Mouse (Mus musculus) thymus, postnatal 25 days (tissue): ENCODE measurements around the gene Rnf41.

Source experiments
- DNase-seq: peaks from one replicate; pipeline ENCODE4 v3.0.0; 2022

Rnf41 gene

GRCm38 (mm10) chr10:128388941-128389340 is 22.5 kb upstream of the Rnf41 start:
- no peak for DNase-seq

GRCm38 (mm10) chr10:128389570-128389969 is 21.9 kb upstream of the Rnf41 start:
- no peak for DNase-seq

GRCm38 (mm10) chr10:128390366-128390765 is 21.1 kb upstream of the Rnf41 start:
- DNase-seq: no peak

DNA sequence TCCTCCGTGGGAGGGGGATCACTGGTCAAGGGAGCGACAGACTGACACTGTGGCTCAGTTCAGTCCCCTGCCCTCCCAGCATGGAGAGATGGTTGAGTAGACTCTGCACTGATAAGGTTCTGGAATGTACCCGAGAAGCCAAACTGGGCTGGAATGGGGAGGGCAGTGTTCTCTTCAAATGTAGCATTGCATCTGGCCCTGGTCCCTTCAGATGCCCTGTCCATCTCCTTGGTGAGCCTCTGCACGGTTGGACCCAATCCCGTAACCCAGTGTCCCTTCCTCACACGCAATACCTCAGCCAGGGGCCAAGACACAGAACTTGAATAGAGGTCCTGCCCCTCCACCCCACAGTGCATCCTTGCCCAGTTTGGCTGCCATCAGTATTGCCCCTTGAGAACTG is 19.6 kb upstream of the Rnf41 start:
- no peak for DNase-seq

DNA sequence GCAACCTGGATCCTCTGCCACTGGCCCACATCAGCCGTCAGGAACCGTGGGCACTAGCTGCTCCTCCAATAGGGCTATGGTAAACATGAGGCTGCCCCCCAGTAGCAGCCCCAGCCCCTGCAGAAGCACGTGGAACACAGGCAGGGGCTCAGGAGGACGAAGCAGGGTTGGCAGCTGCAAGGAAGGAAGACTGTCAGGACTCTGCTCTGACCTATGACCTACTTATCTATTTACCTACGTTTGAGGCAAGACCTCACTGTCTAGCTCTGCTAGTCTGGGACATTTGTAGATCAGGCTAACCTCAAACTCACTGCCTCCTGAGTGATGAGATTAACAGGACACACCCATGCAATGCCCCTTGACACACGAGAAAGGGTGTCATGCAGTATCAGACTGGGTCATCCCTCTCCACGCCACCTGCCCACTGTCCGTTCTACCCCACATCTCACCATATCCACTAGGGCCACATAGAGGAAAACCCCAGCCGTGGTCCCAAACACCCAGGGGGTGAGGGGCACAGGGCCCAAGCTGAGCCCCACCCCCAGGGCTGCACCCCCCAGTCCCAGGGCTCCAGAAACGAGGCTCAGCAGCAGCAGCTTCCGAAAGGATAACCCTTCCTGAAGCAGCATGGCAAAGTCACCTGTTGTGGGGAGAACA is 15.3 kb upstream of the Rnf41 start:
- DNase-seq: no peak

DNA sequence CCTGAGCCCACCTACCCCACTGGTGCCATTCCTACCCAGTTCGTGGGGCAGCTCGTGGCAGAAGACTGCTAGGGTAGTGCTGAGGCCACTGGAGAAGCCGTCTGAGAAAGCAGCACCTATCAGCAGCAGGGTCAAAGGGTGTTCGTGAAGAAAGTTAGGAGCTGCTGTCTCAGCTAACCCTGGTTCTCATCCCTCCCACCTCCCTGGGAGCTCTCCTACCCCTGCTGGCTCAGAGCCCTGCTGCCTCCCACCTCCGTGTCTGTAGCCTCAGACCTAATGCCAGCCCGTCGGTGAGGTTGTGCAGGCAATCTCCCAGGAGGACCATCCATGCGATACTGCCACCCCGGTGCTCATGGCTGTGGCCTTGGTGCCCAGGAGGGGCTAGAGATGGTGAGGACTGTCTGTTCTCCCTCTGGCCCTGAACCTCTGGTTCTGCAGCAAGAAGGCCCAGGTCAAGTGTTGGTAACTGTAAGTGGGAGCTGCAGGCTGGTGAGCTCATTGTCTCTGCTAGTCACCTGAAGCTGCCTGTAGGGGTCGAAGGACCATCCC is 14.7 kb upstream of the Rnf41 start:
- no peak for DNase-seq

DNA sequence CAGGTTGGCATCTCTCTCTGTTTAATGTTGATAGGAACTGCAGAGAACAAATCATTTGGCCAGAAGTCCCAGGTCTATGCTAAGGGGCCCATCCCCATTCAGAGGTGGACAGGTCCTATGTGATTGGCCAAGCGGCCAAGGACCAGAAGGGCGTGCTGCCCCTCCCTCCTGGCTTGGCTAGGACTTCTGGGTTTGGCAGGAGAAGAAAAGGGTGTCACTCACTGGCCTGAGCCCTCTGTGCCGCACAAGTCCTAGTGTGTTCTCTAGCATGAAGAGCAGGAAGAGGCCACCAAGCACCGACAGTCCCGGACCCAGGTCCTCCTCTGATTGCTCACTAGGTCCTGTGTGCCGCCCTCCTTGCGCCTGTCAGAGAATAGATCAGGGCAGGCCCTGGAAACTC is 14.0 kb upstream of the Rnf41 start:
- no peak for DNase-seq

- DNase-seq: no peak
These were observed 11.1 kb upstream of the Rnf41 start for GRCm38 (mm10) chr10:128400338-128400737.

- no peak for DNase-seq
These were observed 10.4 kb upstream of the Rnf41 start, which contains the start of gene Slc39a5 for GRCm38 (mm10) chr10:128401056-128401455. Gene Slc39a5 (minus strand): TSS chr10:128401229.

DNA sequence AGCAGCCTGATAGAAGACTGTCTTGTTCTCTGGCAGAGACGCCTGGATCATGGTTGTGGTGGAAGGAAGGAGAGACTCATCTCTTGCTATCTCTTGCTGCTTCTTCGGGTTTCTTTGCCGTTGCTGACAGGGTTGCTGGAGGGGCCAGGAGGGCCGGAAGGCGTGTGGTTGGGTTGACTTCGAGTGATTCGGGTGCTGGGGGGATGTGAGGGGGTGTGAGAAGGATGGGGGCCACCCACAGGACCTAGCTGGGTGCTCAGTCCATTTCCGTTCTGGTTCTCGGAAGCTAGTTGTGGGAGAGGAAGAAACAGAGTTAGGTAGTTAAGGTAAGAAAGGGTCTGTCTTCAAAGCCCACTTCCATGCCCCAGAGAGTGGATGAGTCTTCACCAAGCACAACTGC is 9.8 kb upstream of the Rnf41 start:
- no peak for DNase-seq

- no peak for DNase-seq
These were observed 7.5 kb upstream of the Rnf41 start for GRCm38 (mm10) chr10:128403931-128404330.

GRCm38 (mm10) chr10:128408591-128409535 is 2.6 kb upstream of the Rnf41 start:
- DNase-seq: peak; percentile 36

DNA sequence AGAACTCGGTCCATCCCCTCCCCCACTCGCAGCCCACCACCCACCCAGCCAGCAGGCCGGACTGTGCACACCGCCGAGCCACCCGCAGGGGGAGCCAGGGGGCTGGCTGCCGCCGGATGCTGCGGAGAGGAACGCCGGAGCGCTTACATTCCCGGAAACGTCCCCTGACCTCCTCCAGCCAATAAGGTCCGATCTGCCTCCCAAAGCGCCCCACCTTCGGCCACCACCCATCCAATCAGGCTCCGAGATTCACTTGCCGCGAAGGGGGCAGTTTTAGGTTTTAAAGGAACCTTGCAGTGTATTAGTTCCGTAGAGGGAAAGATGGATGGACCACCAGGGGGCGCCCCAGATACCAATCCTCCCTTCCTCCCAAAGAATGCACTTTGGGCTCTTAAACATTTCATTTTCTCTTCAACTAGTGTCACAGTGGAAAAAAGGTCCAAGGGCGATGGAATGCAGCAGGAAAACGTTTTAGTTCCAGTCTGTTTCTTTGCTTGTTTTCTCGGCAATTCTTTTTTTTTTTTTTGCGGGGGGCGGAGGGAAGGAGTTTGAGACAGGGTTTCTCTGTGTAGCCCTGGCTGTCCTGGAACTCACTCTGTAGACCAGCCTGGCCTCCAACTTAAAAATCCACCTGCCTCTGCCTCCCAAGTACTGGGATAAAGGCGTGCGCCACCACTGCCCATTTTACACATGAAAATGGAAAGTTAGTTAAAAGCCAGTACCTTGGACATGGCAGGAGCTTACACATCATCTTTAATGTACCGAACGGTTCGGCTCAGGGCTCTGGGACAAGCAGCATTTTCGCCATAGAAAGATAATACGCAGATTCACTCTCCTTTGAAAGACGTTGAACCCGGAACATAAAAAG is 1.5 kb upstream of the Rnf41 start:
- DNase-seq: peak; percentile 97

DNA sequence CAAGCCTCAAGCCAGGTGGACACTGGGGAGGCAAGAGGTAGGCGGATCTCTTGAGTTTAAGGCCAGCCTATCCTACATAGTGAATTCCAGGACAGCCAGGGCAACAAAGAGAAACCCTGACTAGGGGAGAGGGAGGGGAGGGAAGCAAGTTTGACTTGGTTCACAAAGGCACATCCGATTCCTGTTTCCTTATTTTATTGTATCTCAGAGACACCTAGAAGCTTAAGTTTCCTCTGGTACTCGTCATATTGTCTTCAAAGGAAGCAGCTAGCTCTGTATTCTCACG is 954 bp upstream of the Rnf41 start:
- DNase-seq: peak; percentile 25

DNA sequence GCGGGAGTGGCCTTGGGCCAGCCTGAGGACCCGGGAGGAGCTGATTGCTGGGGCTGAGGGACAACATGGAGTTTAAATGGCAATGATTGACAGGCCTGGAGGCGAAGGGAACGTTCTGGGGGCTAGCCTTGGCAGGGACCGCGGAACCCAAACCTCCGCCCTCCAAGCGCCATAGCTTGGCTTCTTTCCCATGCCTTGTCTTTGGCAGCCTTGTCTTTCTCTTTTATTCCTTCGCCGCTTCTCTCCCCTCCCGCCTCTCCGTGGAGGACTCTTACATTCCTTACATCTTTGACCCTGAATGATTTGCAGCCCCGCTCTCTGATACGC is 561 bp downstream of the Rnf41 start:
- DNase-seq: peak; percentile 29

DNA sequence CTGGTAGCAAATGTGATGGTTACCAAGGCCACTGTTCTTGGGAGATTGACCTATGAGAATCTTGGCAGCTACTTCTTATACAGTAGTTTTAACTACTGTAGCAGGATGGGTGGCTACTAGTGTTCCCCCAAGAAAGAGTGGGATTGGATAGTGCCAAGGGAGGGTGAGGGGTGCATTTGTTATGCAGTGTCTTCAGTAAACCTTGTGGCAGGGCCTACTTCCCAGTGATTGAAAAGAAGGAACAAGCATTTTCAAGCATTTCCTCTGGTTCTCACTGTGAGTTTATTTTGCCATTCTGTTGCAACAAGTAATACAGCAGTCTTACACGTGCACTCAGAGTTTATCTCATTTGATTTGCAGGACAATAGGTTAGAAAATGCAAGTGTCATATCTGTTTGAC is 1.1 kb downstream of the Rnf41 start:
- DNase-seq: no peak

- DNase-seq: no peak
These were observed 1.6 kb downstream of the Rnf41 start for GRCm38 (mm10) chr10:128413076-128413475.

DNA sequence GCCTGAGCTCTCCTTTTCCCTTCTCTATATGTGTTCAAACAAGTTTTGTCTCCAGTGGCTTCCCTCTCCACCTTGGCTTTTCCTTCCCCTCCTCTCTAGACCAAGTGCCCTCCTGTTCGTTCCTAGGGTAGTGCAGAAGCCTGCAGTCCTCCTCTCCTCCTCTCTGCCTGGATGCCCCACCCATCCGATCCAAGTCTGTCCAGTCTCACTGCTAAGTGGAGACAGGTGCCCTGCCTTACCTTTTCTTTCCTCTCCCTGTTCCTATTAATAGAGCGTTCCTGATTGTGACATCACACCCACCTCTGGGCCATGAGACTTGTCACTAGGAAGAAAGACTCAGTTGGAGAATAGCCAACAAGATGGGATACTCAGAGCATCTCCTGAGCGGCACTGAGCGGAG is 3.4 kb downstream of the Rnf41 start:
- no peak for DNase-seq

DNA sequence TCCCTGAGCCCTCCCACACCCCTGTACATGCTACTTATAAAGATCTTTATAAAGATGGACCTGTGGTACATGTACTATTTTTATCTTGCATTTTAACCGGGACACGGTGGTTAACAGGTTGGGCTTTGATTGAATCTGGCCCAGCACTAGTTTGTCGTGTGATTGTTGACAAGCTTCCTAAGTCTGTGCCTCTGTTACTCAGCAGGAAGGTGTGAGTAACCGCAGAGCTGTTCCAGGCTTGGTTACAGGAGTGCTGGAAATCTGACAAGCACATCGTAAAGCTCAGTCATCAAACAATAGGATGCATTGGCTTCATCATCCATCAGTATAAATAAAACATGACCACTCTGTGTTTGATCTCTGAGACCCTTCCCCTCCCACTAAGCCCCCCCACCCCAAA is 11.0 kb downstream of the Rnf41 start:
- no peak for DNase-seq

DNA sequence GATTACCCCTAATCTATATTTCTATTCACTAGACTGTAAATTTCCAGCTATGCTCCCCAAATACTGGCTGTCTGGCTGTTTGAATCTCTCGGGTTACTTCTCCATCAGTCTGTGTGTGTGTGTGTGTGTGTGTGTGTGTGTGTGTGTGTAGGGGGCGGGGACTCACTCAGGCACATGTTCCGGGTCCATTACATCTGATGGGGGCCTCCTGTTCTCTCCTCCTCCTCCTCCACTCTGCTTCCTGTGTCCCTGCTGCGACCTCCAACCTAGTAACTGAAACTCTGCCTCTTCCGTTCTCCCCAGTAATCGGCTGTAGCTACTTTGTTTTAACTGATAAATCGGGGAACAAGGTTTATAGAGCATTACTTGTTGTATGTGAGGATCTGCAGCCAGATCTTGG is 13.1 kb downstream of the Rnf41 start:
- DNase-seq: peak; percentile 54

DNA sequence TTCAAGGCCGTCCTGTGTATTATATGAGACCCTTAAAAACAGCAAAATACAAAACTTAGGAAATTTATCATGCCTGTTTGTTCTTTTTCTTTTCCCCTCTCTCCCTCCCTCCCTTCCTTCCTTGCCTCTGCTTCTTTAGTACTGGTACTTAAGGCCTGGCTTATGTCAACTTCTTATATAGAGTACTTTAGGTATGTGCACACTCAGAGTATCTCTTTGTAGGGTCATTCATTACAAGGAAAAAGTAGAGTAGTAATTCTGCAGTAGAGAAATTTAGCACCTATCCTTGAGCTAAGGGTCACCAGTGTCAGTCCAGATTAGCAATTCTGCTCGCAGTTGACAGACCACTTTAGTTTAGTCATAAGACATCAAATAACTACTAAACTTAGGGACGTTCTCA is 13.8 kb downstream of the Rnf41 start:
- DNase-seq: no peak

- no peak for DNase-seq
These were observed 17.6 kb downstream of the Rnf41 start for GRCm38 (mm10) chr10:128429052-128429451.

DNA sequence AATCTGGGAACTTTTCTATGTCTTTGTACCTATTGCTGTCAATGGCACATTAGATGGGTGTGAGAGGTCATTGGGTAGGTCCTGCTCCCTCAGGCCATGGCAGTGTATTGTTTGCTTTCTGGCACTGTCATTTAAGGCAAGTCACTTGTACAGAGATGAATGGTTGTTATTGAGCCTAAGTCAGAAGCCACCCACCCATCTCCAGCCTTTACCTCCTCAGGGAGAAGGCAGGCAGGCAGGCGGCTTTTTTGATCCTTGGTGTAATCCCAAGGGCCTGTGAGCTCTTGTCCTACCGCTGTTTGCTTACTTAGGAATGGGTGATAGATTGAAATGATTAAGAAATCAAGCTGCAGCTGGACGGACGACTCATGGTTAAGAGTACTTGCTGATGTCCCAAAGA is 18.0 kb downstream of the Rnf41 start:
- DNase-seq: no peak
